Mouse (Mus musculus): Measurements from ENCODE around the gene Plekhh2. TPM values are rescaled to one million over a fixed set of nuclear protein-coding genes. Genes with fewer than 3 reads are reported as not detected.

Plekhh2 gene
- polyA plus RNA-seq, 1 experiment from 2014 or later = 0.45 TPM

- Histone ChIP-seq H3K4me3 (replicated peaks) (no peak overlapping the region), H3K27me3 (no peaks in the 10 kb centered on the region), H3K9me3 (replicated peaks) (no peaks in the 10 kb centered on the region), H3K36me3 (replicated peaks) (no peaks in the 10 kb centered on the region), H3K27ac (replicated peaks) (no peak overlapping the region), H3K4me1 (replicated peaks) (no peaks in the 10 kb centered on the region; the same call in 1 of the 2 replicates), H3K9ac (no peak overlapping the region), H3K4me2 (no peak overlapping the region)
- WGBS (ENCODE audit: insufficient replicate concordance) = 73% methylated on average over 10 of the region's 10 CpGs
- ATAC-seq (ENCODE audit: insufficient read depth) = no peak
These were observed 116.0 kb downstream of the Plekhh2 start for GRCm38 (mm10) chr17:84627721-84628120.

DNA sequence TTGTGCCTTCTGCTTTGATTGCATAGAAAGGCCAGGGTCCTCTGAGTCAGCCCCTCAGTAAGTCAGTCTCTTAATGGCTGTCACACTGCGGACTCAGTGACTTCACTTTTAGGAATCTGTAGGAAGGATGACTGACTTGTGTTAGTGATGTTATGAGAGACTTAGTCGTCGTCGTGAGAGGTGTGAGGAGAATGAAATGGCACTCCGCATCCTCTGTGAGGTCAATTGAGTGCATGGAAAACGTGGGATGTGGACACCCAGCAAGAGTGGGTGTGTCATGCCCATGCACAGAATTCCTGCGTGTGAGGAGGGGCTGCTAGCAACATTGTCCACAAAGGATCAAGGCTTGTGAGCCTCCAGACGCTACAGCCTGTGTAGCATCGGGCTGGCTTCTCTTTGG, 116.9 kb downstream of the Plekhh2 start:
- ATAC-seq (ENCODE audit: insufficient read depth) = no peak
- Histone ChIP-seq H3K4me3 (replicated peaks) (no peak overlapping the region), H3K4me2 (no peak overlapping the region), H3K4me1 (replicated peaks) (no peaks in the 10 kb centered on the region; the same call in 1 of the 2 replicates), H3K9ac (no peak overlapping the region), H3K9me3 (replicated peaks) (no peaks in the 10 kb centered on the region), H3K27ac (replicated peaks) (no peak overlapping the region), H3K27me3 (no peaks in the 10 kb centered on the region), H3K36me3 (replicated peaks) (no peaks in the 10 kb centered on the region)
- WGBS (ENCODE audit: insufficient replicate concordance) = 69% methylated on average over 9 of the region's 9 CpGs

GRCm38 (mm10) chr17:84631836-84632235, 120.1 kb downstream of the Plekhh2 start:
- no peak overlapping the region for H3K4me3 ChIP-seq (replicated peaks)
- no peak overlapping the region for H3K9ac ChIP-seq
- WGBS (ENCODE audit: insufficient replicate concordance) = 69% methylated on average over 6 of the region's 6 CpGs
- H3K36me3 ChIP-seq (replicated peaks) = no peaks in the 10 kb centered on the region
- no peak for ATAC-seq (ENCODE audit: insufficient read depth)
- no peak overlapping the region for H3K27ac ChIP-seq (replicated peaks)
- H3K9me3 ChIP-seq (replicated peaks) = no peaks in the 10 kb centered on the region
- H3K27me3 ChIP-seq = no peaks in the 10 kb centered on the region
- no peaks in the 10 kb centered on the region; the same call in 1 of the 2 replicates for H3K4me1 ChIP-seq (replicated peaks)
- H3K4me2 ChIP-seq = no peak overlapping the region

DNA sequence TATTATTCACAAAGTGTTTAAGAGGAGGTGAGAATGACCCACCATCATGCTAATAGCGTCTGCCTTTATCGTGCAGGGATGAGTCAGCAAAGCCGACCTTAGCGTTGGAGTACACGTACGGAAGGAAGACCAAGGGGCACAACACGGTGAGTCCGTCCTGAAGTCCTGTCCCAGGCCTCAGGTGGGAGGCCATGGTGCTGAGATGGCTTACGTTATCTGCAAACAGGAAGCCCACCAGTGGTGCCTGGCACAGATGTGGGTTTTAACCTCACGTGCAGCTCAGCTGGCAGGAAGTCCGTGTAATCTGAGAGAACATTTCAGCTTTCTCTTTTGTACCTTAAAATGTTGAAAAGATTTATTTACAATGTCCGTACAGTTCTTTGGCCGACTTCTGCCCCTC, 121.7 kb downstream of the Plekhh2 start:
- Histone ChIP-seq H3K27me3 (no peaks in the 10 kb centered on the region), H3K27ac (replicated peaks) (no peak overlapping the region), H3K36me3 (replicated peaks) (no peaks in the 10 kb centered on the region), H3K4me3 (replicated peaks) (no peak overlapping the region), H3K9ac (no peak overlapping the region), H3K9me3 (replicated peaks) (no peaks in the 10 kb centered on the region), H3K4me1 (replicated peaks) (no peaks in the 10 kb centered on the region), H3K4me2 (peak overlapping the region; percentile 23; the same call in 1 of the 2 replicates)
- 30% methylated on average over 13 of the region's 13 CpGs for WGBS (ENCODE audit: insufficient replicate concordance)
- no peak for ATAC-seq (ENCODE audit: insufficient read depth)

DNA sequence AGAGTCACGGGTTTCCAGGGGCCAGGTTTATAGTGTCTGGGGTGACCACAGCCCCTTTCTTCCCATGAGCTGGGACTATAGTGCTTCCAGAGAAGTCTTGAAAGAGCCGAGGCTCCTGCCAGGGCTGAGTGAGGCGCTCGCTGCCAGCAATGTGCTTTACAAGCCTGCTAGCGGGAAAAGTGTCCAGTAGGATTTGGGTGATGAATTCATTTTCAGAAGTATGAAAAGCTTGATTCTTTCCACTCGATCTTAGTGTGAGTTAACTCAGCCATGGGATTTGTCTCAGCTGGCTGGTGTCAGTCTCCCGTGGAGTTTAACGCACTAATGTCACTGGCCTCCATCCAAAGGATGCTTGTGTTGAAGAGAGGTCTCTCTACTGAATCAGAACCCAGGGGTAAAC, 124.6 kb downstream of the Plekhh2 start:
- H3K27me3 ChIP-seq = no peaks in the 10 kb centered on the region
- no peaks in the 10 kb centered on the region for H3K4me1 ChIP-seq (replicated peaks)
- no peak for ATAC-seq (ENCODE audit: insufficient read depth)
- 71% methylated on average over 8 of the region's 8 CpGs for WGBS (ENCODE audit: insufficient replicate concordance)
- H3K27ac ChIP-seq (replicated peaks) = no peak overlapping the region
- no peak overlapping the region for H3K4me3 ChIP-seq (replicated peaks)
- H3K36me3 ChIP-seq (replicated peaks) = no peaks in the 10 kb centered on the region
- H3K9me3 ChIP-seq (replicated peaks) = no peaks in the 10 kb centered on the region
- H3K9ac ChIP-seq = no peak overlapping the region
- no peak overlapping the region for H3K4me2 ChIP-seq

DNA sequence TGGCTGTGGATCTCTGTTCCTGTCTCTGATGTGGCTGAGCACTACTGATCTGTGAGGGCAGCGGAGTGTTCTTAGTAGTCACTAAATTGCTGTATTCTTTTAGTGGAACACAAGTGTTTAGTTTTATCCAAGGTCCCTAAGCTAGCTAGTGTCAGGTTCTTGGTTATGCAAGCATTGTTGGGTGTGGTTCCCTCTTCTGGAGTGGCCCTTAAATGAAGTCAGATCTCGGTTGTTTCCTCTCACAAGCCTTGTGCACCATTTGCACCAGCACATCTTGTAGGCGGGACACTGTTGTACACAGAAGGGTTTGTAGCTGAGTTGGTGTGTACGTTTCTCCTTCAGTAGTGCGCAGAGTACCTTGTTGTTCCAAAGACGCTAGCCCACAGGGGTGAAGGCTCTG, 126.3 kb downstream of the Plekhh2 start:
- no peak overlapping the region for H3K9ac ChIP-seq
- H3K9me3 ChIP-seq (replicated peaks) = no peaks in the 10 kb centered on the region
- no peak overlapping the region for H3K27ac ChIP-seq (replicated peaks)
- H3K4me2 ChIP-seq = no peak overlapping the region
- no peaks in the 10 kb centered on the region for H3K27me3 ChIP-seq
- H3K4me1 ChIP-seq (replicated peaks) = no peaks in the 10 kb centered on the region
- H3K36me3 ChIP-seq (replicated peaks) = no peaks in the 10 kb centered on the region
- no peak overlapping the region for H3K4me3 ChIP-seq (replicated peaks)
- 72% methylated on average over 6 of the region's 6 CpGs for whole genome bisulfite sequencing (ENCODE audit: insufficient replicate concordance)
- ATAC-seq (ENCODE audit: insufficient read depth) = no peak

- Histone ChIP-seq H3K9ac (no peak overlapping the region), H3K9me3 (replicated peaks) (no peaks in the 10 kb centered on the region), H3K27me3 (no peaks in the 10 kb centered on the region), H3K27ac (replicated peaks) (no peak overlapping the region), H3K4me1 (replicated peaks) (no peaks in the 10 kb centered on the region), H3K4me2 (no peak overlapping the region), H3K4me3 (replicated peaks) (no peak overlapping the region), H3K36me3 (replicated peaks) (no peaks in the 10 kb centered on the region)
- ATAC-seq (ENCODE audit: insufficient read depth) = no peak
- WGBS (ENCODE audit: insufficient replicate concordance) = 62% methylated on average over 10 of the region's 10 CpGs
These were observed 128.2 kb downstream of the Plekhh2 start for GRCm38 (mm10) chr17:84639796-84640378.

- no peaks in the 10 kb centered on the region for H3K36me3 ChIP-seq (replicated peaks)
- H3K27ac ChIP-seq (replicated peaks) = no peak overlapping the region
- no peaks in the 10 kb centered on the region for H3K27me3 ChIP-seq
- 21% methylated on average over 3 of the region's 3 CpGs for WGBS (ENCODE audit: insufficient replicate concordance)
- H3K9ac ChIP-seq = no peak overlapping the region
- no peak overlapping the region for H3K4me2 ChIP-seq
- no peak overlapping the region for H3K4me3 ChIP-seq (replicated peaks)
- no peaks in the 10 kb centered on the region for H3K9me3 ChIP-seq (replicated peaks)
- H3K4me1 ChIP-seq (replicated peaks) = peaks cover 5% of the 10 kb centered on the region; the same call in 1 of the 2 replicates
- ATAC-seq (ENCODE audit: insufficient read depth) = no peak
These were observed 130.2 kb downstream of the Plekhh2 start for GRCm38 (mm10) chr17:84641893-84642292.

DNA sequence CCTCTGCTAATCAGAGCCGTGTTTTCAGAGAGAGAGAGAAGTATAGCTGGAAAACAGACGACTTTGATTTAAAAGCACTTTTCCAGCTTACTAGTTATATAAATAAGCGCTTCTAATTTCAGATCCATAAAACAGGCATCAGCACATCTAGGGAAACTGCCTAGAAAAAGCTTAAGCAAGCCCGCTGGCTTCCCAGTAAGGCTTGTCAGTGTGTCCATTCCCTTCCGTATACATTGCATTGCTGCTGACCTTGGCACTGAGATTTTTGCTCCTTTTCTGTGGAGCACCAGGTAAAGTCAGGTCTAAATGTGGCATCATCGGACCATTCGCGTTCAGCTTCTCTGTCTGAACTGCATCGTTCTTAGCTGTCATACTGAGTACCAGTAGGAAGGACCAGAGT, 130.6 kb downstream of the Plekhh2 start:
- Histone ChIP-seq H3K4me3 (replicated peaks) (no peak overlapping the region), H3K27me3 (no peaks in the 10 kb centered on the region), H3K4me2 (no peak overlapping the region), H3K9me3 (replicated peaks) (no peaks in the 10 kb centered on the region), H3K27ac (replicated peaks) (no peak overlapping the region), H3K36me3 (replicated peaks) (no peaks in the 10 kb centered on the region), H3K4me1 (replicated peaks) (peaks cover 8% of the 10 kb centered on the region; the same call in 1 of the 2 replicates), H3K9ac (no peak overlapping the region)
- WGBS (ENCODE audit: insufficient replicate concordance) = 73% methylated on average over 9 of the region's 9 CpGs
- ATAC-seq (ENCODE audit: insufficient read depth) = no peak

- 42% methylated on average over 16 of the region's 16 CpGs for WGBS (ENCODE audit: insufficient replicate concordance)
These were observed 132.8 kb downstream of the Plekhh2 start for GRCm38 (mm10) chr17:84644292-84645050.

GRCm38 (mm10) chr17:84645119-84645518, 133.4 kb downstream of the Plekhh2 start:
- Histone ChIP-seq H3K36me3 (replicated peaks) (no peaks in the 10 kb centered on the region), H3K9me3 (replicated peaks) (no peaks in the 10 kb centered on the region), H3K27me3 (no peaks in the 10 kb centered on the region), H3K4me3 (replicated peaks) (no peak overlapping the region), H3K27ac (replicated peaks) (no peak overlapping the region), H3K4me1 (replicated peaks) (peaks cover 8% of the 10 kb centered on the region; the same call in 1 of the 2 replicates), H3K4me2 (no peak overlapping the region), H3K9ac (no peak overlapping the region)
- WGBS (ENCODE audit: insufficient replicate concordance) = 48% methylated on average over 9 of the region's 9 CpGs
- no peak for ATAC-seq (ENCODE audit: insufficient read depth)

More at GRCm38 (mm10) chr17:84644292-84645050, 132.8 kb downstream of the Plekhh2 start:
- Histone ChIP-seq H3K27me3 (no peaks in the 10 kb centered on the region), H3K4me1 (replicated peaks) (peaks cover 8% of the 10 kb centered on the region; the same call in 1 of the 2 replicates), H3K4me3 (replicated peaks) (no peak overlapping the region), H3K27ac (replicated peaks) (no peak overlapping the region), H3K36me3 (replicated peaks) (no peaks in the 10 kb centered on the region), H3K9ac (no peak overlapping the region), H3K4me2 (no peak overlapping the region), H3K9me3 (replicated peaks) (no peaks in the 10 kb centered on the region)
- ATAC-seq (ENCODE audit: insufficient read depth) = no peak
